Mouse (Mus musculus): ENCODE results near the gene 6030445D17Rik.

The 6030445D17Rik gene

GRCm38 (mm10) chr4:136462086-136462838, at the start of gene 6030445D17Rik:
6030445D17Rik (plus strand) TSS chr4:136462250.
- Histone ChIP-seq H3K36me3 (ENCODE audit: control insufficient read depth, insufficient read depth, low read length, poor library complexity, severe bottlenecking) (no peaks in the 10 kb centered on the region), H3K27me3 (ENCODE audit: control insufficient read depth, insufficient read depth, low read length, poor library complexity, severe bottlenecking) (no peaks in the 10 kb centered on the region)
- DNase-seq (ENCODE audit: low read depth, low spot score) = peak; percentile 24

GRCm38 (mm10) chr4:136415477-136415876, 46.6 kb upstream of the 6030445D17Rik start:
- DNase-seq (ENCODE audit: low read depth, low spot score) = no peak
- Histone ChIP-seq H3K27me3 (ENCODE audit: control insufficient read depth, insufficient read depth, low read length, poor library complexity, severe bottlenecking) (no peaks in the 10 kb centered on the region), H3K36me3 (ENCODE audit: control insufficient read depth, insufficient read depth, low read length, poor library complexity, severe bottlenecking) (no peaks in the 10 kb centered on the region)

DNA sequence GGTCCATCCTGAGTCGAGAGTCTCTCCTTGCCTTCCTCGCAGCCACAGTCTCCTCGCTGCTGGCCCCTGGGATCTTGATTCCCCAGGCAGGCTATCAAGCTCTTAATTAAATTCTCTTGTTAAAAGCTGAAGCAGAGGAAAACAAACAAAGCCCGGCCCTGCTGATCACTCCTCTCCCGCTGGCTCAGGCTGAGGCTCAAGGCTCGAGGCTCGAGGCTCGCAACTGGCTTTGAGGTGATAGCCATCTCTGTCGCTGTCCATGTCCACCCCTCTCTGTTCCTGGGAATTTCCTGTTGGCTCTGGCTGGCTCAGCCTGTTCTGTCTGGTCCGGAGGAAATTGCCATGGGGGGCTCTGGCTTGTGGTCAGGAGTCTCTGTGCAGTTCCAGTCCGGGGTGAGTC, 43.1 kb upstream of the 6030445D17Rik start:
- Histone ChIP-seq H3K27me3 (ENCODE audit: control insufficient read depth, insufficient read depth, low read length, poor library complexity, severe bottlenecking) (no peaks in the 10 kb centered on the region), H3K36me3 (ENCODE audit: control insufficient read depth, insufficient read depth, low read length, poor library complexity, severe bottlenecking) (no peaks in the 10 kb centered on the region)
- no peak for DNase-seq (ENCODE audit: low read depth, low spot score)

DNA sequence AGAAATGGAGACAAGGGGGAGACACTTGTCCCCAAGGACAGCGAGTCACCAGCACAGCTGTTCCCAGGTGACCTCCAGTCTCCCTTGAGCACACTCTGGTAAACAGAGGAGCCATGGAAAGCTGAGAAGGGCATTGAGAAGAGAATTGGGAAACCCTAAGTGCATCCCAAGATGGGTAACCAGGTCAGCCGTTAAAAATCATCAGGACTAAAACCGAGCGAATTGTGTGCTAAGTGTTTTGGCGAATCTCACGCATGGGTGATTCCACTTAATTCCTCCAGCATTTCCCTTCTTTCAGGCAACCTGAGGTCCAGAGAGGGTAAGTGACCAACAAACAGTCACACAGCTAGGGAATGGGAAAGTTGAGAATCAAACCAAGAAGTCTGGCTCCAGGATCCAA, 42.7 kb upstream of the 6030445D17Rik start:
- Histone ChIP-seq H3K27me3 (ENCODE audit: control insufficient read depth, insufficient read depth, low read length, poor library complexity, severe bottlenecking) (no peaks in the 10 kb centered on the region), H3K36me3 (ENCODE audit: control insufficient read depth, insufficient read depth, low read length, poor library complexity, severe bottlenecking) (no peaks in the 10 kb centered on the region)
- DNase-seq (ENCODE audit: low read depth, low spot score) = no peak

DNA sequence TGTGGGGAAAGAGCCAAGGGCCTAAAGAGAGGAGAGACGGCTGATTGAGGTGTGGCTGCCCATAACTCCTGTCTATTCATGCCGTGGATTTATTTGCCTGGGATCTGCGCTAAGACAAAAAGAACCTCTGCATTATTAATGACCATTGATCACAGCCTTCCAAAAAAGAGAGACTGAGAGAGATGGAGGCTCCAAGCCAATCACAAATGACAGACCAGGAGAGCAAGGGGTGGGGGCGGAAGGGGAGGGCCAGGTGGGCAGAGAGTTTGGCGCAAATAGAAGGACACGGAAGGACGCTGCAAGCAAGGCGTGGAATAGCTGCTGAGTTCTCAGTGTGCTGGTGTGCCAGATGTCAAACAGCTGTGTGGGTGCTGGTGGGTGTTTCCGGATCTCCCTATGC, 38.8 kb upstream of the 6030445D17Rik start, which contains the start of gene Htr1d:
Gene Htr1d, plus strand, starts transcription at position 301 of the 400 bp plus-strand sequence.
- Histone ChIP-seq H3K36me3 (ENCODE audit: control insufficient read depth, insufficient read depth, low read length, poor library complexity, severe bottlenecking) (no peaks in the 10 kb centered on the region), H3K27me3 (ENCODE audit: control insufficient read depth, insufficient read depth, low read length, poor library complexity, severe bottlenecking) (no peaks in the 10 kb centered on the region)
- DNase-seq (ENCODE audit: low read depth, low spot score) = no peak

- DNase-seq (ENCODE audit: low read depth, low spot score) = no peak
- Histone ChIP-seq H3K27me3 (ENCODE audit: control insufficient read depth, insufficient read depth, low read length, poor library complexity, severe bottlenecking) (no peaks in the 10 kb centered on the region), H3K36me3 (ENCODE audit: control insufficient read depth, insufficient read depth, low read length, poor library complexity, severe bottlenecking) (no peaks in the 10 kb centered on the region)
Observed at GRCm38 (mm10) chr4:136424120-136424999, 37.7 kb upstream of the 6030445D17Rik start.

- DNase-seq (ENCODE audit: low read depth, low spot score) = peak; percentile 26
- no peaks in the 10 kb centered on the region for H3K36me3 ChIP-seq (ENCODE audit: control insufficient read depth, insufficient read depth, low read length, poor library complexity, severe bottlenecking)
- no peaks in the 10 kb centered on the region for H3K27me3 ChIP-seq (ENCODE audit: control insufficient read depth, insufficient read depth, low read length, poor library complexity, severe bottlenecking)
Observed at GRCm38 (mm10) chr4:136425000-136425288, 37.1 kb upstream of the 6030445D17Rik start.

- no peak for DNase-seq (ENCODE audit: low read depth, low spot score)
- Histone ChIP-seq H3K27me3 (ENCODE audit: control insufficient read depth, insufficient read depth, low read length, poor library complexity, severe bottlenecking) (no peaks in the 10 kb centered on the region), H3K36me3 (ENCODE audit: control insufficient read depth, insufficient read depth, low read length, poor library complexity, severe bottlenecking) (no peaks in the 10 kb centered on the region)
Observed at GRCm38 (mm10) chr4:136430609-136431375, 31.3 kb upstream of the 6030445D17Rik start.

DNA sequence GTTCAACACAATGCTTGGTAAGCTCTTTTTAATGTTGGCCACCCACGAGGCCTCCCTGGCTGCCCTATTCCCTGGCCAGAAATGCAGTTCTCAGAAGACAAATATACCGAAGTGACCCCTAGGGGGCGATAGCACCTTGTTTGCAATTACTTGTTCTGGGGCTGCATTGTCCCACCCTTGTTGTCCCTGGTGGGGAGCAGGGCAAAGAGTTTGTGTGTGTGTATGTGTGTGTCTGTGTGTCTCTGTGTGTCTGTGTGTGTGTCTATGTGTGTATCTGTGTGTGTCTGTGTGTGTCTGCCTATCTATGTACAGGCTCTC, 30.7 kb upstream of the 6030445D17Rik start:
- peak; percentile 66 for DNase-seq (ENCODE audit: low read depth, low spot score)
- H3K36me3 ChIP-seq (ENCODE audit: control insufficient read depth, insufficient read depth, low read length, poor library complexity, severe bottlenecking) = no peaks in the 10 kb centered on the region
- H3K27me3 ChIP-seq (ENCODE audit: control insufficient read depth, insufficient read depth, low read length, poor library complexity, severe bottlenecking) = no peaks in the 10 kb centered on the region

- DNase-seq (ENCODE audit: low read depth, low spot score) = no peak
- Histone ChIP-seq H3K27me3 (ENCODE audit: control insufficient read depth, insufficient read depth, low read length, poor library complexity, severe bottlenecking) (0 out of 2 replicates have a peak, but pooled peaks cover 4% of the 10 kb centered on the region), H3K36me3 (ENCODE audit: control insufficient read depth, insufficient read depth, low read length, poor library complexity, severe bottlenecking) (no peaks in the 10 kb centered on the region)
Observed at GRCm38 (mm10) chr4:136434029-136434428, 28.0 kb upstream of the 6030445D17Rik start.

DNA sequence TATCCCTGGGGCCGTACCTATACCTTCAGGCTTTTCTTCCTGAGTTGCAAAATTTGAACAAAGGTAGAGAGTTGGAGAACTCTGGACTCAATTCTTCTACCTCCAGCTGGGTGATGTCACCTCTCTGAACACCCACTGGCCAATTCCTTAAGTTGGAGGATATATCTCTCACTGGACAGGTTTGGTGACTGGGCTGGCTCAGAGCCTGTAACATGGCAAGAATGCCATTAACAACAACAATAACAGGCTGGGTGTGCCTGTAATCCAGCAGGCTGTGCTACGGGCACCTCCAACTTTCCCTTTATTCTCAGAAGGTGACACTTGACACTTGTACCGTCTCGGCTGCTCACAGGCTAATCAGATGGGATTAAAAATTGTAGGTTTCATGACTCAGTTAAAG, 22.9 kb upstream of the 6030445D17Rik start:
- DNase-seq (ENCODE audit: low read depth, low spot score) = no peak
- Histone ChIP-seq H3K36me3 (ENCODE audit: control insufficient read depth, insufficient read depth, low read length, poor library complexity, severe bottlenecking) (no peaks in the 10 kb centered on the region), H3K27me3 (ENCODE audit: control insufficient read depth, insufficient read depth, low read length, poor library complexity, severe bottlenecking) (0 out of 2 replicates have a peak, but pooled peaks cover 4% of the 10 kb centered on the region)

DNA sequence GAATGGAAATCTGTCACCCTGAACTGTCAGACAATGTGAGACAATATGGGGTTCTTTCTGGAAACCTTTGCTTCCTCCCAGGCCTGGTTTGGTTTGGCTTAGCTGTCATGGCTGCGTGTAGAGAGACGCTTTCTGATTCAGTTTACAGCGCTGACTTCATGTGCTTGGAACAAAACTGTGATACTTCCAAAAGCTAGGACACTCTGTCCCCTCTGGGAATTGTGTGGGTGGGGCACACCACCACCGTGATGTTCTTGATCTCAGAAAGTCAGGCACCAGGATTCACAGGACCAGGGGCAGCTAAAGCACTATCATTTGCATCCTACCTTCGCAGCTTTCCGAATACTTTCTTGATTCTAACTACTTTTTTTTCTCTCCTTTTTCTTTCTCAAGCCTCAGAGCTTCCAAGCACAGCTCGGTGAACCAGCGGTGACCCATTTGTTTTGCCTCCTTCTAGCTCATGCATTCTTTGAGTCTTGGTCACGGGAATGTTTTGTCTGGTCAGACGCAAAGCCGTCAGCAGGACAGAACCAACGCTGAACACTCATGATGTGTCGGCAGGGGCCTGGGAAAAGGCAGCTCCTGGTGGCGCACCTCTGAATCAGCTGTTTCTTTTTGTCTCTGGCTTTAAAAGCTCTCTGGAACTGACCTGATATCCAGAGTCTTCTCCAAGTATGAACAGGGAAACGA, 20.6 kb upstream of the 6030445D17Rik start:
- Histone ChIP-seq H3K27me3 (ENCODE audit: control insufficient read depth, insufficient read depth, low read length, poor library complexity, severe bottlenecking) (peaks cover 2% of the 10 kb centered on the region; the same call in 1 of the 2 replicates), H3K36me3 (ENCODE audit: control insufficient read depth, insufficient read depth, low read length, poor library complexity, severe bottlenecking) (no peaks in the 10 kb centered on the region)
- DNase-seq (ENCODE audit: low read depth, low spot score) = no peak

DNA sequence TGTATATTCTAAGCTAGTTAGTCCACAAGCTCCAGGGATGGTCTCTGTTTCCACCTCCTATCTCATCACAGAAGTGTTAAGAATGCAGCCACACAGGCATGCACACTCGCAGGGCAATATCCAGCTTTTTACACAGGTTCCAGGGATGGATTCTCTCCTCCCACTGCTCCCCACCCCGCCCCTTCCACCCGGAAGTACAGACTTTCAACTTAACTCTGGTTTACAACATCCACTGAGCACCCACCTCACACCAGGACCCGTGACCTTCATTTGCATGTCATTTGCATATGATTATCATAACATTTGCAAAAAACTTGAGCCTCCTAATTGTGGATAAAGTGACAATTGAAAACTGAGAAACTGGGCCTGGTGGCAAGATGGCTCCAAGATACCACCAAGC, 17.5 kb upstream of the 6030445D17Rik start:
- H3K36me3 ChIP-seq (ENCODE audit: control insufficient read depth, insufficient read depth, low read length, poor library complexity, severe bottlenecking) = no peaks in the 10 kb centered on the region
- no peak for DNase-seq (ENCODE audit: low read depth, low spot score)
- H3K27me3 ChIP-seq (ENCODE audit: control insufficient read depth, insufficient read depth, low read length, poor library complexity, severe bottlenecking) = no peaks in the 10 kb centered on the region; the same call in 1 of the 2 replicates

GRCm38 (mm10) chr4:136449795-136450194, 12.3 kb upstream of the 6030445D17Rik start:
- Histone ChIP-seq H3K27me3 (ENCODE audit: control insufficient read depth, insufficient read depth, low read length, poor library complexity, severe bottlenecking) (no peaks in the 10 kb centered on the region; the same call in 1 of the 2 replicates), H3K36me3 (ENCODE audit: control insufficient read depth, insufficient read depth, low read length, poor library complexity, severe bottlenecking) (no peaks in the 10 kb centered on the region)
- no peak for DNase-seq (ENCODE audit: low read depth, low spot score)
